Mouse (Mus musculus): ENCODE results near the gene Cryba1.

- TF ChIP-seq CTCF (IDR thresholded peaks at IDR 0.05; ENCODE audit: borderline replicate concordance, insufficient read depth, low read depth, low read length) (no peak), POLR2A (IDR thresholded peaks at IDR 0.05; ENCODE audit: borderline replicate concordance, insufficient read depth, low read length) (no peak)
Observed at GRCm38 (mm10) chr11:77684896-77685295, 40.2 kb downstream of the Cryba1 start.

Data from cerebellum, adult 2 months (tissue).